Mouse (Mus musculus) limb, embryonic 11.5 days (tissue): ENCODE measurements around the gene Cep152. TPM values are rescaled to one million over a fixed set of nuclear protein-coding genes. Genes with fewer than 3 reads are reported as not detected.

Source experiments
- ATAC-seq: fragments of 200-750 bp; cut with Nextera tagmentation; 2 replicates; pipeline ENCODE4 v1.8.0; 2017; ENCODE audit warnings: low read depth; ENCODE audit not compliant: insufficient number of reproducible peaks, low FRiP score, low TSS enrichment
- DNase-seq: peaks from one replicate; pipeline ENCODE4 v3.0.0-alpha.2; 2015; ENCODE audit warnings: low spot score
- H3K27ac ChIP-seq: fragments of 300-500 bp; sonication (generic); replicated peaks from 2 replicates; pipeline ENCODE4 v1.5.1; 2014; ENCODE audit warnings: low read depth, mild to moderate bottlenecking, low read length
- H3K27me3 ChIP-seq: fragments of 300-500 bp; sonication (generic); 2 replicates; pipeline ENCODE4 v1.6.1; 2014; ENCODE audit warnings: mild to moderate bottlenecking, low read length, mixed read lengths; ENCODE audit not compliant: control insufficient read depth, insufficient read depth
- H3K36me3 ChIP-seq: fragments of 300-500 bp; sonication (generic); 2 replicates; pipeline ENCODE4 v1.6.1; 2014; ENCODE audit warnings: mild to moderate bottlenecking, low read length, moderate library complexity, mixed read lengths; ENCODE audit not compliant: control insufficient read depth, insufficient read depth
- H3K4me1 ChIP-seq: fragments of 300-500 bp; sonication (generic); 2 replicates; pipeline ENCODE4 v1.6.1; 2014; ENCODE audit warnings: low read length, mixed read lengths; ENCODE audit not compliant: control insufficient read depth, insufficient read depth
- H3K4me2 ChIP-seq: fragments of 300-500 bp; sonication (generic); 2 replicates; pipeline ENCODE4 v1.6.1; 2014; ENCODE audit warnings: low read depth, mild to moderate bottlenecking, moderate library complexity; ENCODE audit not compliant: severe bottlenecking
- H3K4me3 ChIP-seq: fragments of 300-500 bp; sonication (generic); 2 replicates; pipeline ENCODE4 v1.5.1; 2014; ENCODE audit warnings: low read depth, low read length
- H3K9ac ChIP-seq: fragments of 300-500 bp; sonication (generic); 2 replicates; pipeline ENCODE4 v1.6.1; 2014; ENCODE audit warnings: mild to moderate bottlenecking, low read length
- H3K9me3 ChIP-seq: fragments of 300-500 bp; sonication (generic); 2 replicates; pipeline ENCODE4 v1.6.1; 2016; ENCODE audit warnings: low read length; ENCODE audit not compliant: control insufficient read depth
- WGBS: fragments of 180-500 bp; shearing (Covaris S2); extraction: QIAGEN DNeasy Blood & Tissue Kit; methylation state at CpG from one replicate; pipeline ENCODE4 v1.1.7; 2014; 5-methylcytosine and 5-hydroxymethylcytosine counted together
- polyA plus RNA-seq: library from polyadenylated mRNA; unstranded; fragments of >200 nt; fragmentation: Nextera tagmentation; extraction: Ambion mirVana; gene quantifications from 2 replicates; pipeline ENCODE4 v1.2.1, GENCODE M21; 2014

Cep152 gene
- polyA plus RNA-seq, 1 experiment from 2014 or later: 9.1 TPM

DNA sequence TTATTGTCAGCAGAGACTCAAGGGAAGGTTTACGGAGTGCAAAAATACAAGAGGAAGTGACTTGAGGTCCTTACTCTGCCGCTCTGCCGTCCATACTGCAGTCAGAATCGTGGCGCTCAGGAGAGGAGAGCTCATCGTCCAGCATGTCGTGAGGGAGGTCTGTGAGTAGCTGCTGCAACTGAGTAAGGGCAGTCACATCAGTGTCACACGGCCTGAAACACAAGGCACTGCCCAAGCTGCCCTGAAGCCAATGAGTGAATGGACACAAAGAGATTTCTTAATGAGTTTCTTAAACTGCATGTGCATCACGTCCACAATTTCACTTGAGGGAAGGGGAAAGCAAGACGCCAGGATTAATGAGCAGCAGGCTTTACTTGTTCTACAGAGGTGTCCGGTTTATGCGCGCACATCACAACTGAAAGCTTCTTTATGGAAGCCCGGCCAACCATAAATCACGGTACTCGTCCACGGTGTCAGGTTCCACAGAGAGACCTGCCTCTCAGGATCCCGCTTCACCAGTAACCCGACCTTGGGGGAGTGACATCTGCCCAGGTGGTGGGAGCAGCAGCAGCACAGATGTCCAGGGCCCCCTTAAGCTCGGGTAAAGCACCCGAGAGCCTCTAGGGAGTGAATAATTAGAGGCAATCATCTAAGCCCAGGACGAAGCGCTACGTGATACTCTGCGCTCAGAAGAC lies 4.6 kb downstream of the Cep152 start:
- Histone ChIP-seq H3K27me3 (no peaks in the 10 kb centered on the region), H3K9me3 (no peaks in the 10 kb centered on the region), H3K4me1 (0 out of 2 replicates have a peak, but pooled peaks cover 5% of the 10 kb centered on the region), H3K4me2 (no peak overlapping the region), H3K36me3 (peaks cover 16% of the 10 kb centered on the region; the same call in 1 of the 2 replicates), H3K9ac (no peak overlapping the region), H3K4me3 (no peak overlapping the region), H3K27ac (no peak overlapping the region)
- WGBS: 42% methylated on average over 25 of the region's 25 CpGs
- DNase-seq (peak; percentile 61), ATAC-seq (no peak)

DNA sequence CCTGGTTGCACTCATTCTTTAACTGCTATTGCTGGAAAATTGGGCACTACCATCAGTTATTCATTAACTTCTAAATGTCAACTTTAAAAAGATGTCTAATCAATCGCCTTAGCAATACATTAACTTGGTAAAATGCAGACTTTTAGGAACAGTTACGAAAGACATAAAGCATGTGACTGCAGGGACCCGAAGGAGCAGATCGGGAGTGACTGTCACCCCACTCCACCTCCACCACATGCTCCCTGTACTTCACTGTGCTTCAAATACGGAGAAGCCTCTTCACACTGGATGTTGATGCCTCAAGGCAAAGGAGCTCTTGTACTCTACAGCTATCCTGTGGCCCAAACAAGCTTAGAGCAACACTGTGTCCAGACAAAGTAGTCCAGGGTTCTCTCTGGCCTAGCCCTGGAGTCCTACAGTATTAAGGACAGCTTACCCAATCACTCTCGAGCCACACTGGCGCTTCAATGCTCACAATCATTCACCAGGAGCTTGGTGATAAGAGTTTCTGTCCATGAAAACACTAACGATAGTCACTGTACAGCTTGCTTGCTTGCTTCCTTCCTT lies 9.0 kb downstream of the Cep152 start:
- Histone ChIP-seq H3K36me3 (peaks cover 22% of the 10 kb centered on the region; the same call in 1 of the 2 replicates), H3K27ac (no peak overlapping the region), H3K27me3 (no peaks in the 10 kb centered on the region), H3K4me2 (no peak overlapping the region), H3K4me3 (no peak overlapping the region), H3K9ac (no peak overlapping the region), H3K9me3 (no peaks in the 10 kb centered on the region), H3K4me1 (no peaks in the 10 kb centered on the region)
- DNase-seq (no peak), ATAC-seq (no peak)
- WGBS: 84% methylated on average over 8 of the region's 8 CpGs

DNA sequence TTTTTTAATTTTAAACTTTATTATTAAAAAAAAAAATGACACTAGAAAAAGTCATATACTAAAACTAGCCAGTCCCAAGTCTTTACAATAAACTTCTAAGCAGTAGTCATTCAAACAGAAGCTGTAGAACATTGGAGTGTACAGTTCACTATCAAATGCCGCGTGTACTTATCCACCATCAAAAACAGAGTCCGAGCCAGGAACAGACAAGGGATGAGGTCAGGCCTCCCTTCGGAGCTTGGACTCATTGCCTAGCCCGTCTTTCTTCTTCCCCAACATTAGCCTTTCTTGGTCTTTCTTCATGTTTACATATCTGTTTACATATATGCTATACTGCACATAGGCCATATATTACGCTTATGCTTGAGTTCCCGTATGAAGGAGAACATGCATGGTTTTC lies 9.5 kb downstream of the Cep152 start:
- H3K9me3 ChIP-seq: no peaks in the 10 kb centered on the region
- no peak for DNase-seq
- H3K36me3 ChIP-seq: peaks cover 22% of the 10 kb centered on the region; the same call in 1 of the 2 replicates
- no peak for ATAC-seq
- H3K9ac ChIP-seq: no peak overlapping the region
- no peak overlapping the region for H3K4me2 ChIP-seq
- H3K27me3 ChIP-seq: no peaks in the 10 kb centered on the region
- H3K4me3 ChIP-seq: no peak overlapping the region
- H3K4me1 ChIP-seq: no peaks in the 10 kb centered on the region
- no peak overlapping the region for H3K27ac ChIP-seq
- WGBS: 93% methylated on average over 7 of the region's 7 CpGs

DNA sequence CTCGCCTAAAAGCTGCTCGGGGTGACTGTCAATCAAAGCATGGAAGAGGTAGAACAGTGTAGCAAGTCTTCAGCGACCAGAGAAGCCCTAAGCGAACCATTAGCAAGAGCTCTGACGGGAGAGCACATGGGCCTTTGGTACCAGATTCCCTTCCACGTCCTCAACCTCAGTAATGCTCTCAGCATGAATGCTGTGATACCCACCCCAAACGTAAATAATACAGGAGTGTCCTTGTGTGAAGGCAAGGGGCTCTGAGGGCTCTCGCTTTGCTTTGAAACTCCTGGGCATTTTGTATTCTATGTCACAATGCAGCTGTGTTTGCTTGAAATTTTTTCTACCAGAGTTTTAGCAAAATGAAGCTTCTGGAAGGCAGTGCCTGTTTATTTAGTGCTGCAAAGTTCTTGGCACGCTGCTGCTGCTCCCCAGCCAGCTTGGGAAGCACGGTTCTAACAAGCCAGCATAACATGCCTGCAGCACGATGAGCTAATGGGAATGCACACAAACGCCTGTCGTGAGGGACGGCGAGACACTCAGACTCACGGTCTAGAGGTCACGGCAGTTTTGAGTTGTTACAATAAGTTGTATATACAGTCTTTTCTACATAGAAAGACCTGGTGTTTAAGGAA lies 18.6 kb downstream of the Cep152 start:
- Histone ChIP-seq H3K27ac (no peak overlapping the region), H3K27me3 (no peaks in the 10 kb centered on the region), H3K4me2 (no peak overlapping the region), H3K9ac (no peak overlapping the region), H3K4me3 (no peak overlapping the region), H3K4me1 (no peaks in the 10 kb centered on the region), H3K36me3 (peaks cover 9% of the 10 kb centered on the region), H3K9me3 (no peaks in the 10 kb centered on the region)
- 89% methylated on average over 17 of the region's 17 CpGs for WGBS
- ATAC-seq (no peak), DNase-seq (no peak)

DNA sequence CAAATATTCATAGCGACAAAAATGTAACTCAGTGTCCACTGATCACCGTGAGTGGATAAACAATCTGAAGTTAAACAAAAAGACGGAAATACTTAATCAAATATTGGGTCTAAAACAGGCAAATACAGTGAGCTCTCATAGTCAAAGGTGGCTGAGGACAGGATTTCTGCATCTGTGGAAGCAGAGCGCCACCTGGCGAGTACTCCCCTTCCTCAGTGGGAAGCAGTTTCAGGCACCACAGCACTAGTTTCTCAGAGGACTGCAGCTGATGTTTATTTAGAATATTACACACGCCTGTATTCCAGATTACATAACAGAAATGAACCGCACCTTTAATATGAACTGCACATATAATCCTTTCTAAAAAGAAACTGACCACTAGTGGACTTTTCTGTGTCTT lies 20.3 kb downstream of the Cep152 start:
- DNase-seq (peak; percentile 71), ATAC-seq (no peak)
- Histone ChIP-seq H3K4me3 (no peak overlapping the region), H3K9ac (no peak overlapping the region), H3K9me3 (no peaks in the 10 kb centered on the region), H3K36me3 (peaks cover 9% of the 10 kb centered on the region), H3K4me2 (no peak overlapping the region), H3K4me1 (no peaks in the 10 kb centered on the region), H3K27ac (no peak overlapping the region), H3K27me3 (no peaks in the 10 kb centered on the region)
- WGBS: 79% methylated on average over 7 of the region's 7 CpGs

DNA sequence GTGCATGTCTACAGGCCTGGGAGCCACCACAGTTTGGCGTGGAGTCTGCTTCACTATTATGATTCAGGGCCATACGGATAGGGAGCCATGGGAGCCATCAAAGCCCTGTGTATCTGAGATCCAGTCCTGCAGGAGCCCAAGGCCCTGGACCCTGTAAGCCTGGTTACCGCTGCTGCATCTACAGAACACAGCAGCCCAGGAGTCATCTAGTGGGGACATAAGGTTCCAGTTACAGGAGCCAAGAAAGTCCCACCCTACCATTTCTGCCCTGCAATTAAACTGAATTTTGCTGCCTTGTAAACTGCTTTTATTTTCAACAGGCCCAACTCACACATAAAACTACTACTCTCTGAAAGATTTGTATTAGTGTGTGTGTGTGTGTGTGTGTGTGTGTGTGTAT lies 21.9 kb downstream of the Cep152 start:
- no peaks in the 10 kb centered on the region for H3K27me3 ChIP-seq
- peaks cover 9% of the 10 kb centered on the region for H3K36me3 ChIP-seq
- ATAC-seq: no peak
- no peak overlapping the region for H3K9ac ChIP-seq
- 87% methylated on average over 3 of the region's 3 CpGs for WGBS
- no peak overlapping the region for H3K4me2 ChIP-seq
- no peak overlapping the region for H3K4me3 ChIP-seq
- no peak overlapping the region for H3K27ac ChIP-seq
- H3K4me1 ChIP-seq: no peaks in the 10 kb centered on the region
- H3K9me3 ChIP-seq: no peaks in the 10 kb centered on the region
- no peak for DNase-seq

DNA sequence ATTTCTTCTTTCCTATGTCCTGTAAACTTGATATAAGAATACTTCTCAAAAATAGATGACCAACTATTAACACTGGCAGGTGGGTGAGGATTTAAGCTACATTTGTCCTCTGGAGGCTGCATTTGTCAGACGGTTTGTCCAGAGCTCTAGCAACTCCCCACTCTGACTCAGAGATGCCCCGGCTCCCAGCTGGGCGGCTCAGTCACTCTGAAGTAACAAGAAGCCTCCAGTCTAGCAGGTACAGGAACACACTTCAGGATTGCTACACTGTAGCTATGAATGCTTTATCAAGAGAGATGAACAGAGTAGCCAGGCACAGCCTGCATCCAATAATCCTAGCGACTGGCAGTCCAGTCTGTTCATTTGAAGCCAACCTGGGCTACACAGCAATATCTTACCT lies 26.0 kb downstream of the Cep152 start:
- no peak for ATAC-seq
- Histone ChIP-seq H3K4me3 (no peak overlapping the region), H3K4me1 (no peaks in the 10 kb centered on the region), H3K36me3 (peaks cover 15% of the 10 kb centered on the region), H3K9ac (no peak overlapping the region), H3K27me3 (no peaks in the 10 kb centered on the region), H3K27ac (no peak overlapping the region), H3K4me2 (no peak overlapping the region), H3K9me3 (no peaks in the 10 kb centered on the region)
- WGBS: 83% methylated on average over 4 of the region's 4 CpGs
- no peak for DNase-seq

DNA sequence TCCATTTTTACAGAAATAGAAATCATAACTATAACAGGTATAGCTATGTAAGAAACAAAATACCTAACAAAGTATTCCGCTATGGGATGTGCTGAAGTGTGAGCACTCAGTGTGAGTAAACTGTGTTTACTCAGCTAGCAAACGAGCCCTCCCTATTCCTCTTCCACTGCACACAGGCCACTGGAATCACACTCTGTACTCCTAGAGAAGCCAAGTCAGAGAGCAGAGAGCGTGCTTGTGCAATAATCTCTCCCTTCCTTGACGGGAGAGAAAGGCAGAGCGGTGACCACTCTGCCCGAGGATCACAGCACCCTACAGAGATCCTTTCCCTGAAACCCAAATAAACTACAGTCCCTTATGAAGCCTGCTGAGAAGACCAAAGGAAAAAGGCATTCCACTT lies 26.7 kb downstream of the Cep152 start:
- Histone ChIP-seq H3K4me3 (no peak overlapping the region), H3K9ac (no peak overlapping the region), H3K36me3 (peaks cover 15% of the 10 kb centered on the region), H3K9me3 (no peaks in the 10 kb centered on the region), H3K27ac (no peak overlapping the region), H3K27me3 (no peaks in the 10 kb centered on the region), H3K4me2 (no peak overlapping the region), H3K4me1 (no peaks in the 10 kb centered on the region)
- no peak for DNase-seq
- ATAC-seq: no peak
- WGBS: 72% methylated on average over 6 of the region's 6 CpGs
